Mouse (Mus musculus): ENCODE data around the gene A930017K11Rik.

A930017K11Rik gene

DNA sequence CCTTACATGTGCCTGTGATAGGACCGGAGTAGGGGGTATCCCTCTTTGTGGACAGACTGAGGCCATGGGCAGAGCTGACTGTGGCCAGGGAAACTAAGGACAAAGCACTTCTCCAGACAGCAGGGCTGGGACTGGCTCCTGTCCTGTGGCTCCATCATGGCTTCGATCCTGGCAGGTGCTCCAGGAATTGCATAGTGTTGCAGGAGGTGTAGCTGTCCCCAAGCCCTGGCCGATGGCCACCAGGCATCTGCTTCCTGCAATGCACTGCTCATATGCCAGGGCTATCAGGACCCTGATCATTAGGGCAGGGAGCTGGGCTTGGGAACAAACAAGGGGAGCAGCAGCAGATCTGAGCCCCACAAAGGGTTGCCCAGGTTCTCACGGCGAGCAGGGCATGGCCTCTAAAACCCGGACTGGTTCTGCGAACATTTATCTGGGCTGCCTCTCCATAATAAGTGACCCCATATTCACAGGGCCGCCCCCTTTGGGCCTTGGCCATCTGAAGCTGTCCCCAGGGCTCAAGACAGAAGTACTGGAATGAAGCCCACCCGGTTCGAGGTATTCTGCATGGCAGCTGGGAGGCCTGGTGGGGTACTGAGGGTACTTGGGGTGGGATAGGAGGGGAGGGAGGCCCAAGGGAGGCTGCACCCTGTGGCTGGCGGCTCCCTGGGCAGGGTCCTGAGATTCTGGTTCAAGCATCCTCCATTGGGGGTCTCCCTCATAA lies 6.6 kb upstream of the A930017K11Rik start:
- DNase-seq: no peak

GRCm38 (mm10) chr17:25957586-25958051 lies 5.3 kb upstream of the A930017K11Rik start:
- no peak for DNase-seq

- DNase-seq: no peak
These were observed 4.3 kb upstream of the A930017K11Rik start for GRCm38 (mm10) chr17:25956631-25957030.

DNA sequence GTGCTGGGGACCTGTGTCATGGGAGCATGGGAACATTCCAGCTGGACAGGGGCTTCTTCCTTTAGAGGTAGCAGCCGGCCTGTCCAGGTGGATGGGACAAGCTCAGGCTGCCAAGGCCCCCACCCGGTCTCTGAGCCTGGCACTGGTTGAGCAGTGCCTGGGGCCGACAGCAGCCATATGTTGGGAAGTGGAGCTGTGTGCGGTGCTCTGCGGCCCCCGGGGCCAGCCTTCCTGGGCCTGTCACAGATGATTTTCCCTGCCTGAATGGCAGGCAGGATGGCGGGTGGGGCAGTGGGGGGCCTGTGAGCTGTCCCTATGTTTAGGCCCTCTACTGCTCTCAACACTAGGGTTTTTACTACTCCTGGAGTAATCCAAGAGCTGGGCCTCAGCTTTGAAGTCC lies 3.8 kb upstream of the A930017K11Rik start:
- DNase-seq: peak; percentile 84

- no peak for DNase-seq
These were observed 3.4 kb upstream of the A930017K11Rik start for GRCm38 (mm10) chr17:25955736-25956135.

GRCm38 (mm10) chr17:25954671-25955070 lies 2.3 kb upstream of the A930017K11Rik start:
- no peak for DNase-seq

DNA sequence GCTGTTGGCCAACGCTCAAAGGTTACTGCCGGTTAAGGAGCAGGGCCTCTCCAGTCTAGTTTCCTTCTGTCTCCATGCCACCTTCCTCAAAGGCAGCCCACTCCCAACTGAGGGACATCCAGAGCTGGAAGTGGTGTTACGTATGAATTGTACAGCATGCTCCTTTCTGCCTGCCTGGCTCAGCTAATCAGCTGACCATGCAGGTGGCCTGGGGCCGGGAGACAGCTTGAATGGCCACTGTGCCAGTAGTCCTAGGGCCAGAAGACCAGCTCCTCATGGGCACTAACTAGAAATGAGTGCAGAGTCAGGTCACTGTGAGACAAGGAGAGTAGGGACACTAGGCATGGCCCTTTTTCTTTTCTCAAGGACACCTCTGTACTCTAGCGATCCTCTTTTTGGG lies 796 bp upstream of the A930017K11Rik start:
- peak; percentile 70 for DNase-seq

DNA sequence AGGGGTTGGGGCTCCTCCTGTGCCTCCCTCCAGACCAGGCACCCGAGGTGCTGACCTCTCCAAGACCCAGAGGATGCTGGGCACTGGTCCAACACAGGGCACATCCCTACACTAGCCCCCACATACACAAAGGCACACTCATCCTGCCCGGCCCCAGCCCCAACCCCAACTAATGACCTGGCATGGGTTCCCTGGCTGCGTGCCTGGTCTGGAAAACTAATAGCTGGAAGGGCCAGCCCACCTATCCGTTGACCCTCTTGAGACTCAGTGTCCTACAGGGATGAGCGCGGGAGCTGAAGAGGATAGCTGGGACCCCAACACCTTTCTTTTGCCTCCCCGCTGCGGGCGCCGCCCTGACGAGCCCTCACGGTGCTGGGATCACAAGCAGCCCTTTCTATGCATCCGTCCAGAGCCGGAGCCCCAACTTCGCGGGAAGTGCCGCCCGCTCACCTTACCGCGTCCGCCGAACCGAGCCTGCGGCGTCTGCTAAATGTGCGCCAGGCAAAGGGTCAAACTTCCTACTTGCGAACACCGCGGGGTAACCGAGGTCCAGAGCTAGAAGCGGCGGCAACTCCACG lies 1.1 kb downstream of the A930017K11Rik start:
- peak; percentile 56 for DNase-seq

- DNase-seq: no peak
These were observed 1.7 kb downstream of the A930017K11Rik start for GRCm38 (mm10) chr17:25950706-25951105.

DNA sequence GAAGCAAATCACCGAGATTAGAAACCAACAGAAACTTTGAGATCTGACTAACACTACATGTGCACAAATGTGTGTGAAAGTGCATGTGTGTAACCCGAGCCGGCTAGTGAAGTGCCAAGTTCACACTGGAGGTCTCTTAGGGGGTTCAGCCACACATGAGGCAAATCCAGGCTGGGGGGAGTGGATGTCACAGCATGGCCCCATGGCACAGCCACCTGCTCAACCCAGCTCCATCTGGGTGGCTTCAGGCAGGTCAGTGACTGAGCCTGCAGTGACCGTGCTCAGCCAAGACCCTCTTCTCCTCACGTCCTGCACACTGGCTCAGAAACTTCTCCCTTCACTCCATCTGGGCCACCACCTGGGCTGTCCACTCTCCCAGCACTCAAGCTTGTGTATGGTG lies 2.4 kb downstream of the A930017K11Rik start:
- DNase-seq: no peak

- no peak for DNase-seq
These were observed 4.3 kb downstream of the A930017K11Rik start for GRCm38 (mm10) chr17:25948051-25948450.

DNA sequence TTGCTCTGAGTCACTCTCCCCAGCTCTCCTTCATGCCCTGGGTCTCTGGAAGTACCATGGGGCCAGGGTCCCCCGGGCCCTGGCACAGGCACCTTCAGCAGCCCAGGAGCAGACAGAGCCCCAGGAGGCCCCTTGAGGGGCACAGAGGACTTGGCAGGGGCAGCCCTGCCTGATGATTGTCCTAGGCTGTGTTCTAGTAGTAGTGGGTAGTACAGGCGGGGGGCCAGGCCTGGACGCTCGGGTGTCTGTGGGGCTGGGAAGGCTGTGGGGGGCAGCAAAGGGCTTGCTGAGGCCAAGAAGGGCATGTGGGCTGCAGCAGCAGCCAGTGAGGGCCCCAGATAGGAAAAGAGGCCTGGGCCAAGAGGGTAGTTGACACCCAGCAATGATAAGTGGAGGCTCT lies 4.8 kb downstream of the A930017K11Rik start:
- no peak for DNase-seq

- no peak for DNase-seq
These were observed 5.5 kb downstream of the A930017K11Rik start for GRCm38 (mm10) chr17:25946891-25947290.

DNA sequence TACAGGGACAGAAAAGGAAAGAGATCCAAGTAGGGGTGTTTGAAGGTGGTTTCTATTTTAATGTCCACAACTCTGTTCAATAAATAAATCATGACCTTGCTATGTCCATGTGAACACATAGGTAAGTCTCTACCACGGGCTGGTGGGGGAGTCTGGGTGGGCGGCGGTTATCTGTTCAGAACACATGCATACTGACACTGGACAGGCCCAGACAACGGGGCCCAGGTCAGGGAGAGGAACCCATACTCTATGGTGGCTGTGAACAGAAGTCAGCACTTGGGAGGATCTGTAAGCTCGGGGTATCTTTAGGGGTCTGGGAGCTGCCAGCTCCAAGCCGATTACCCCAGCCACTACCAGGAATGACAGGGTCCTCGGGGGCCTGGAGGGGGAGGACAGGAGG lies 6.0 kb downstream of the A930017K11Rik start:
- DNase-seq: no peak

GRCm38 (mm10) chr17:25945517-25946155 lies 6.7 kb downstream of the A930017K11Rik start:
- DNase-seq: no peak

DNA sequence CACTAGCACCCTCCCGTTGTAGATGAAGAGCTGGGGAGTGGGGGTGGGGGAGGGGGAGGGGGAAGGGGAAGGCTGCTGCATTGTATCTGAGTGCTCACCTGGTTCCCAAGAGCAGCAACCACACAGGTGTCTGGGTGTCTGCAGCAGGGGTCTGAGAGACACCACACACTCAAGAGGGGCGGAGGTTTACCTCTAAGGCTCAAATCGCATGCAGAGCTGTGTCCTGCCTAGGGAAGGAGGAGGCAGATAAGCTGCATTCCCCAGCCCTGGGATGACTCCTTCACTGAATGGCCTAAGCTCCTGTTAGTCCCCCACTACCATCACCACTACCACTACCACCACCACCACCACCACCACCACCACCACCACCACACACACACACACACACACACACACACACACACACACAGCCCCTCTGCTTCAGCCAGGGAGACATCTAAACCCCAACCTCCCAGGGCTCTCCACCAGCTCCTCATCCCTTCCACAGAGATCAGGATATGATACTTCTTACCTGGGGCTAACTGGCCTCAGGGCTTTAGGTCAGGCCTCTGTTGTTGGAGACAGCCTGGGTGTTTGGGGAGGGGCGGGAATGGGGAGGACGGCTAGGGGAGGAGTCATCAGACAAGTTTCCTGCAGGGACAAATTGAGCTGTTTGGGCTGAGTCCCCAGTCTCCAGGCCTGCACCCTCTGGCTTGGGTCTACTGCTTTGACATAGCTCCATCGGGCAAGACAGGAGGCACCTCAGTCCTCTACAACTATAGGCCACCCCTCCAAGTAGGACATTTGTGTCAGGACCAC lies 7.8 kb downstream of the A930017K11Rik start, which contains the start of the genes Pigq and Nhlrc4:
Gene Pigq (minus strand): TSS at position 571 of the 798 bp plus-strand sequence.
Gene Nhlrc4 (minus strand): TSS at position 596 of the 798 bp plus-strand sequence.
- DNase-seq: no peak

DNA sequence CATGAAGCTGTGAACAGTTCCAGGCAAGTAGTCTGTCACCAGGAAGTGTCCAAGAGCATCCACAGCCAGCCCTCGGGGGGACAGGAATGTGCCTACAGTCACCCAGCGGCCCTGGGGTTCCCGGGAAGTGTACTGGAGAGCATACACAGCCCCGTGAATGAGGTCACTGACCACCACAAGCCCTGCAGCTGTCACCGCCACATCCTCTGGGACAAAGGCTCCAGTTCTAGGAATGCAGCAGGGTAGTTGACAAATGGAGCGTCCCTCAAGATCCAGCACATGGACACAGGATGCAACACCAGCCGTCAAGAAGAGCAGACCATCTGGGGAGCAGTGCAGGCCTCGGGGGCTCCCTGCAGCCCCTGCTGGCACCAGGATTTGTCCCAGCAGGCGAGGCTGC lies 8.6 kb downstream of the A930017K11Rik start:
- no peak for DNase-seq

DNA sequence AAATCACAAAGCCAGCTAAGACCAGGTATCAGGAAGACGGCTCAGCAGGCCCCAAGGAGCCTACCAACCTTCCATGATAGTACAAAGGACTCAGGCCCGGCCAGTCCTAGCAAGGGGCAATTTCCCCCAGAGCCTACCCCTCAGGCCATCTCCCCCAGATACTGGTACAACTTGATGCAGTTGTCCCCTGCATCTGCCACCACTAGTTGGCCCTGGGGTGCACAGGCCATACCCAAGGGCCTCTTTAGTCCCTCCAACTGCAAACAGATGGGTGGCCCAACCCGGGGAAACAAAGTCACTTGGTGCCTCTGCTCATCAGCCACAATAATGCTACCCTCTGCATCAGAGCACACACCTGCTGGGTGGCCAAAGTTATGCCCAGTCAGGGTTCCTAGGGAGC lies 9.1 kb downstream of the A930017K11Rik start:
- no peak for DNase-seq

GRCm38 (mm10) chr17:25942597-25943151 lies 9.7 kb downstream of the A930017K11Rik start:
- DNase-seq: no peak

DNA sequence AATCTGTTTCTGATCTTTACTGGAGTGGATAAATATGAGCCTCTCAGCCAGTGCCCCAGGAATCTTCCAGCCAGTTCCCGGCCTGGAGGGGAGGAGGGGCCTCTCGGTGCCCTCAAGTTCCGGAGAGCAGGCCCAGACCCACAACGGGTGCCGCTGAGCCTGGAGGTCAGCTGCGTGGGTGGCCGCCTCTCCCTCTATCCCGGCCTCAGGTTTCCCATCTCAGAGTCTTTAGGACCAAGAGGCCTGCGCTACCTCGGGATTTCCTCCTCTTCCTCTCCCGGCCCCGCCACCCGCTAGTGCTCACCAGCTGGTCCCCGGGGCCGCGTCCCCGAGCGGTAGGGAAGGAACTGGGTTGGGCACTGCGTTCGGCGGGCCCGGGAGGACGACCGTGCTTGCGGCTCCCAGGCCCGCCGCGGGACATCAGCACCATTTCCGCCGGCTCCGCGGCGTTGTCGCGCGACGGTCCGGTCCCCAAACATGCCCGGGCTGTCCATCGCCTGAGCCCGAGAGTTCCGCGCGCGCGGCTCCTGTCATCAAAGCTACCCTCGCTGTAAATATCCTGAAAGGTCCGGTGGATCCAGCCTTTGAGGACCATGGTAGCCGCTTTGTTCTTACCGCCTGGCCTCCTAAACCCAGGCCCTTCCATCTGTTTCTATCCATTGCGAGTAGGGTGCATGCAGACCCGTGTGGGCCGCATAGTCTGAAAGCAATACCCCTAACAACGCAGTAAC lies 10.7 kb downstream of the A930017K11Rik start:
- peak; percentile 82 for DNase-seq

GRCm38 (mm10) chr17:25934526-25934925 lies 17.8 kb downstream of the A930017K11Rik start:
- DNase-seq: no peak

GRCm38 (mm10) chr17:25925348-25925747 lies 27.0 kb downstream of the A930017K11Rik start:
- no peak for DNase-seq
